Mouse (Mus musculus) induced T-regulatory cell, adult 2 months (primary cell): ENCODE results near the gene Zdhhc14.

Experiments
- DNase-seq: peaks from one replicate; pipeline ENCODE4 v3.0.0-alpha.2; 2012; ENCODE audit warnings: low read depth

Zdhhc14 gene

GRCm38 (mm10) chr17:5491801-5492745 lies at the start of gene Zdhhc14:
Gene Zdhhc14, plus strand, starts transcription at chr17:5492557.
- DNase-seq = peak; percentile 85

DNA sequence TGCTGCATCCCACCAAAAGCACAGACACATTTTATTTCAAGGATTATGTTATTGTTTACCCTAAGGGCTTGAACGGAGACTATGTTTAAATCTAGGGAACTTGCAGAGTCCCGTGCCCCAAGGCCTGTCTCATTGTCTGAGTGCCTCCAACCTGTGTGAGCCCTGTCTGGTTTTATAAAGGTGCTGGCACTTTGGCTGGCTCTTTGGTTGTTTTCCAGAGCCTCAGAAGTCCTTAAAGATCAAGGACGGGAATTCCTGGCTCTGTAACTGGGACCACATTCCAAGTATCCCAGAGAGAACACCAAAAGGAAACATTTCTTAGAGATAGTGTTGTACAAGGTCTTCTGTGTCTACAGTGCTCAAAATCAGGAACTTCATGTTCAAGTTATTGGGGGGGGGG lies 49.1 kb upstream of the Zdhhc14 start:
- DNase-seq = no peak

- DNase-seq = no peak
Measured at GRCm38 (mm10) chr17:5443751-5444150, 48.6 kb upstream of the Zdhhc14 start.

- DNase-seq = no peak
Measured at GRCm38 (mm10) chr17:5453657-5454056, 38.7 kb upstream of the Zdhhc14 start.

DNA sequence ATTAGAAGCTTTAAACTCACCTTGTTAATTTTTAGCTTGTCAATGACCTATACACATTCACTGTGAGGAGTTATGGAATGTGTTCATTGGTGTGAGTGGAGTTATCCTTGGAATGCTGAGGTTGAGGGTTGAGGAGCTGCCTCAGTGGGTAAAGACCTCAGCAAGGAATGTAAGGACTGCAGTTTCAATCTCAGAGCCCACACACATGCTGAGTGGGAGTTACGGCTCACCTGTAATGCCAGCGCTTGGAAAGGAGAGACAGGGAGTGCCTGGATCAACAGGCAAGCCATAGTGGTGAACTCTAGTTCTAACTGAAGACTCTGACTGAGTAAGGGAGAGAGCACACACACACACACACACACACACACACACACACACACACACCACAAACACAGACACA lies 28.4 kb upstream of the Zdhhc14 start:
- no peak for DNase-seq

DNA sequence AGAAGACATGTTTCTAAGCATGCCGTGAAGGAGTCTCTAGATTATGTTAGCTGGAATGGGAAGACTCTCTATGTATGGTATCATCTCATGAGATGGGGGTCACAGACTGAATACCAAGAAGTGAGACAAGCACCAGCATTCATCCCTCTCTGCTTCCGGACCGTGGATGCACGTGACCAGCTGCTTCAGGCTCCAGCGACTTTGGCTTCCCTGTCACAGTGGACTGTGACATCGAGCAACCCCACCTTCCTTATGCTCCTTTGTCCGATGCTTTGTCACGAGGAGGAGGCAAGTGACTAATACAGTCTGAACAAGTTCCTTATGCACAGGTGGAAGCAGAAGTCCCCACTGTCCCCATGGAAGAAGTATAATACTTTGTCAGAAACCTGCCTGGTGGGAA lies 25.6 kb upstream of the Zdhhc14 start:
- no peak for DNase-seq

- no peak for DNase-seq
Measured at GRCm38 (mm10) chr17:5467177-5467576, 25.2 kb upstream of the Zdhhc14 start.

DNA sequence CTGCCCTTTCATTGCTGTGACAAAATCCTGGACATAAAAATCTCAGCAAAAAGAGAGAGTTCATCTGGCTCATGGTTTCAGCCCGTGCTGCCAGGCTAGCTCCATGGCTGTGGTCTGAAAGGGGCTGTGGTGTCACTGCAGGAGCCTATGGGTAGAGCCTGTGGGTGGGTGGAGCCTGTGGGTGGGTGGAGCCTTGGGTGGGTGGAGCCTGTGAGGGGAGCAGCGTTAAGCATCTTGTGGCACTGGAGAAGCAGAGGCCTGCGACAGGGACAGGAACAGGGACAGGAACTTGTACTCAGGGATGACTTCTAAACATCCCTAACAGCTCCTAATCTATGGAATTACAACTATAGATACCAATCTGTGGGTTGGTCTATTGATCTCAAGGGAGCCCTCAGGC lies 20.1 kb upstream of the Zdhhc14 start:
- DNase-seq = peak; percentile 17

GRCm38 (mm10) chr17:5475960-5476725 lies 16.2 kb upstream of the Zdhhc14 start:
- no peak for DNase-seq

DNA sequence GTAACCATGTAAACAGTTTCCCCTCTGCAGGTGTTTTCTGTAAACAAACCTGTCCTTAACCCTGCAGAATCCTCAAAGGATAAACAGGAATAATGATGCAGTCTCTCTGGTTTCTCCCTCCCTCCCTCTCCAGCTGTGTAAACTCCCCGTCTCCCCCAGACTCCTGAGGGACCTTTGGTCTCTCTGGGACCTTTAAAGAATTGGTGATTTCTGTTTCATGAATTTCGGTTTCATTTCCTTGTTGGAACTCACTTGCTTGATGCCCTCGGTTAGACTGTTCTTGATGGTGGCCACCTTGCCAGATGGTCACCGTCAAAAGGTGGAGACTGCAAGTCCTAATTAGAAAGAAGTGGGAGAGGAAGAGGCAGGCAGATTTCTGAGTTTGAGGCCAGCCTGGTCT lies 8.9 kb upstream of the Zdhhc14 start:
- no peak for DNase-seq

DNA sequence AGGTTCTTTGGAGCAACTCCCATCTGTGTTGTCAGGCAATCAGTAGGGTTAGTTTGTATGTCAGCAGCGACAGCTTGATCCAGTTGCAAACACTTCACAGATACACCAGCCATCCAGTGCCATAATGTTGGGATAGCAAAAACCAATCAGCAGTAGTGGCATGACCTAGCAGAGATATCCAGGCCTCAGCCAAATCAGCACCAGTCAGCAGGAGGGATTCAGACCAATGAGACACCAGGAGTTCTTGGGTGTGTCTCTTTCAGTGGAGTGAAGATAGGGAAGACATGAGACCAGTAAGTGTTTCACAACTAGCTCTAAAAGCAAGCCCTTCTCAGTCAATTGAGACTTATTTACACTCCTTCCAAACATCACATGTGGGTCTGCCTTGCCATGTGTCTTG lies 7.7 kb upstream of the Zdhhc14 start:
- DNase-seq = no peak

DNA sequence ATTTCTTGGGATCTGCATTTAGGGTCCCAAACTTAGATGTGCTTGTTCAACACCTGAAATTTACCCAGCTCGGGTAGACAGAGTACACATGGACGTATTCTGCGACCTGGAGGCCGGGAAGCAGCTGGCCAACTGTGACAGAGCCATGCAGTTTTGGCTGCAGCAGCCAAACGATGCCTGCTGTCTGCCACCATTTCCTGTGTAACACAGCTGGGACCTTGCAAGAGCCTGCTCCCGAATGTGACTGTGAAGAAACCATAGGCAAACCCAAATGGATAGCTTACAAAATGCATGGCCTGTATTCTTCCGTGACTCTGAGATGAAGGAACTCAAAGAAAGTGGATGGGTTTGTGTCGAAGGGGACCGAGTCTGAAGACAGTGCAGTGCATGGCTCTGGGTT lies 4.2 kb upstream of the Zdhhc14 start:
- no peak for DNase-seq

GRCm38 (mm10) chr17:5490351-5490750 lies 2.0 kb upstream of the Zdhhc14 start:
- DNase-seq = no peak

DNA sequence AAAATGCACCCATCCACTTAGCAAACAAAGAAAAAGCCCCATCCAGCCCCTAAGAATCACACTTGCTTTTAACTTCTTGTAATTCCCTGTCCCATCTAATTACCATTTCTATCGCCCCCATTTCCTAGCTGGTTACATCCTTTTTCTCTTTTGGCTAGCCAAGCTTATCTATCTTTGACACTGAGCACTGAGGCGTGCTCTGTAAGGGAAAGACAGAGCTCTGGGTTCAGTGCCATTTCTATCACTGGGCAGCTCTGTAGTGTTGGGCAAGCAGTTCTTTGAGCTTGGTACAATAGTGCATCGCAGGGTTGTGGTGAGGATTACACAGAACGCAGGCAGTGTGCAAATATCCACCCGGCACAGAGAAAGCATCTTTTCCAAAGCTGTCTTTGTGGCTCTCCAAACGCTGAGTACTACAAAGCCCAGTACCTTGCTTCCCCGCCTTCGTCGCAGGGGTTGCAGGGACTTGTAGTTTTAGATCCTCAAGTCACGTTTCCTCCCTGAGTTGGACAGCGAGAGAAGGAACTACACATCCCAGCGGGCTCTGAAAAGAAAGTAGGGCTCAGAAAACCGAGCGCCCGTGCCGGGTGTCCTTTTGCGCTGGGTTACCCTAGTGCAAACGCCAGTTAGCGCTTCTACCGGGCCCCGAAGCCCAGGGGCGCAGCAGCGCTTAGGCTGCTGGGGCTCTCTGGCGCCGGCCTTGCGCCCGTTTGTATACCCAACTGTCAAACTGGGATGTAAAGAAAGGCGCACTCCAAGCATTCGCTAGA lies 1.1 kb upstream of the Zdhhc14 start:
- DNase-seq = peak; percentile 91

DNA sequence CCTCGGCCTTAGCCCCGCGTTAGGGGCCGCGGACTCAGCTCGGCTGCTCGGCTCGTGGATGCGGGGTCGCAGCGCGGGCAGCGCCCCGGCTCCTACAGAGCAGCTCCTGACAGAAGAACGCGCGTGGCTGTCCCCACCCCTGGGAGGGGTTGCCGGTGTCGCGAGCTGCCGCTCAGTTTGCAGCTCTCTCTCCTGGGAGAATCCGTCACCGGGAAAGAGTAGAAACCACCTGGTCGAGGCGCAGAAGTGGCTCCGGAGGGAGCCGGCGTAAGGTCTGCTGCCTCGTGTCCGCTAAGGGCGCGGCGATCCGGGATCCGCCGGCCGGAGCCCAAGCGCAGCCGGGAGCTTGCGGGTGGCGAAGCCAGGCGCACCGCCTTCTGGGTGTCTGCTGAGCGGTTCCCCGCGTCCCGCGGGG lies 396 bp downstream of the Zdhhc14 start:
- DNase-seq = no peak

GRCm38 (mm10) chr17:5493161-5493771 lies 909 bp downstream of the Zdhhc14 start:
- no peak for DNase-seq

- DNase-seq = peak; percentile 24
Measured at GRCm38 (mm10) chr17:5493809-5494208, 1.5 kb downstream of the Zdhhc14 start.

GRCm38 (mm10) chr17:5494832-5495231 lies 2.5 kb downstream of the Zdhhc14 start:
- DNase-seq = no peak

DNA sequence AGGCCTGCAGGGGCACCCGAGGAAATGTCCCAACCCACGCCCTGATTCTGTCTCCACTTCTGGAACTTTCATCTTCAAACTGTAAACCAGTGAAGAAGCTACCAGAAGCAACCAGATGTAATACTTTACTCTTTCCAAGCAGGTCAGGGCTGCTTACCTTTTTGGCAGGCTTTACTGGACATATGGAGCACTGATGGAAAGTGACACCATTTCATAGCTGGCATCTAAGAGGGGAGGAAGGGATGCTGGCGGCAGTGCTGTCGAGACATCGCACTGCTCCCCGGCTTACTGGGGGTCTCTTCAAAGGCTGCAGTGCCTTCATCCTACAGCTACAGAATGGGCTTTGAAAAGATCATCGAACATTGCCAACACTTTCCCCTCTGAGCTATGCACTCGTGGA lies 5.3 kb downstream of the Zdhhc14 start:
- no peak for DNase-seq

DNA sequence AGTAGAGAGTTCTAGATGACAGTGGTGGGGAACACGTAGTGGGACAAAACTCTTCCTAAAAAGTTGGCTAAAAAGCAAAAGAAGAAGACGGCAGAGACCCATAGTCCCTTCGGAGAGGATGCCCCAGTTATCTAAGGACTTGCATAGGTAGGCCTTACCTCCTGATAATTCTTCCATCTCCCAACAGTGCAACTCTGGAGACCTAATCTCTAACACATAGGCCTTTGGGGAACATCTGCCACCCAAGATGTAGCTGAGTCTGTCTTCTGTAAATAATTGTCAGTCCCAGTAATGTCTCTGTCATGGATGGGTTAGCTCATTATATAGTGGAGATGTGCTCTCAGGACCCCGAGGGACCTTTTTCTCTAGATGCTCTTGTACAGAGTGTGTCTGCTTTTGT lies 6.6 kb downstream of the Zdhhc14 start:
- no peak for DNase-seq

GRCm38 (mm10) chr17:5503981-5504760 lies 11.8 kb downstream of the Zdhhc14 start:
- DNase-seq = no peak
